12 mouse cellular contexts compared by ENCODE assay signal in the genomic region with DNA sequence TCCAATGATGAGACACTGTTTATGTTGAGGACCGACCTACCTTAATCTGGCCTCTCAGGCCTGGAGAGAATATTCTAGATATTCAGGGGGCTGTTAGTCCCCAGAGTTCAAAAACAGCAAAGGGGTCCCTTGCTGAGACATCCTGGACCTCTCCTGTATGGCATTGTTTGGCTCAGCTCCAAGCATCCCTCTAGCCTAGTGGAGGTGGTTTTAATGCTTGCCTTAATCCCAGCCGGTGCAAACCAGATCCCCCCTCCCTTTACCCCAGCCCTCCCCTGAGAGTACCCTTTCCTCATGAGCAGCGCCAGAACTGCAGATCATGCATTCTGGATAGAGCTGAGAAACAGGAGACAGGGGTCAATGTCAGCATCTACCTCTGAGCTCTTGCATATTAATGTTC. TPM values are rescaled to one million over a fixed set of nuclear protein-coding genes. Genes with fewer than 3 reads are reported as not detected.
DNase-seq lines count a peak whose midpoint lies in the region; ATAC-seq and TF ChIP-seq lines count a peak whose summit lies in the region.
"Had no signal": no experiment of that assay in that cellular context is flagged by ENCODE, and none has a peak within 500 bp of the region (broad histone marks: within the 10 kb centered on the region; RNA-seq: fewer than 3 reads in every experiment).

No protein-coding gene starts in this region.

- ATAC-seq in erythroblast, adult 5-6 weeks (replicated peaks; ENCODE audit: low FRiP score, poor library complexity, severe bottlenecking) = no peak
- no peak for ATAC-seq in hindbrain, embryonic 11.5 days (ENCODE audit: low FRiP score)
- no peak for ATAC-seq in midbrain, embryonic 11.5 days (ENCODE audit: low FRiP score)

- H3K9me3 ChIP-seq in erythroblast, embryonic 14.5 days (ENCODE audit: control insufficient read depth, low read length) = no peaks in the 10 kb centered on the region
- no peaks in the 10 kb centered on the region for H3K9me3 ChIP-seq in hindbrain, embryonic 11.5 days (ENCODE audit: control insufficient read depth, low read length)
- no peaks in the 10 kb centered on the region for H3K9me3 ChIP-seq in midbrain, embryonic 11.5 days (ENCODE audit: control insufficient read depth, low read length)
- H3K9me3 ChIP-seq: lung, embryonic 15.5 days had no signal

- H3K4me2 ChIP-seq in hindbrain, embryonic 11.5 days (replicated peaks; ENCODE audit: low read depth, low read length) = peak overlapping the region; percentile 74
- H3K4me2 ChIP-seq in midbrain, embryonic 11.5 days = peak overlapping the region; percentile 80

- peak; percentile 74 for DNase-seq in brain, embryonic 14.5 days (ENCODE audit: low read depth)
- no peak for DNase-seq in hindbrain, embryonic 11.5 days (ENCODE audit: low spot score)
- no peak for DNase-seq in midbrain, embryonic 11.5 days (ENCODE audit: low spot score, missing footprints)
- DNase-seq in cerebellum, adult 9-11 months = no peak
- DNase-seq in c-Kit-positive CD71-positive TER-119-positive erythroid progenitor cells, embryonic 14.5 days (ENCODE audit: low spot score) = no peak
- no peak for DNase-seq in thymus, adult 18-20 months
- DNase-seq: adrenal gland, postnatal 25 days; gastrocnemius, adult 2 months had no signal

- H3K36me3 ChIP-seq in erythroblast, embryonic 14.5 days (ENCODE audit: control insufficient read depth) = peaks cover 70% of the 10 kb centered on the region
- H3K36me3 ChIP-seq in hindbrain, embryonic 11.5 days (ENCODE audit: control insufficient read depth, insufficient read depth, low read length) = peaks cover 5% of the 10 kb centered on the region; the same call in 1 of the 2 replicates
- H3K36me3 ChIP-seq in midbrain, embryonic 11.5 days (ENCODE audit: control insufficient read depth, insufficient read depth, low read length) = 0 out of 2 replicates have a peak, but pooled peaks cover 5% of the 10 kb centered on the region

- no peak for TF ChIP-seq POLR2A in brain, embryonic 14.5 days (IDR thresholded peaks at IDR 0.05; ENCODE audit: borderline replicate concordance, extremely low read depth, insufficient read depth, insufficient read length, poor library complexity, severe bottlenecking)

- H3K4me1 ChIP-seq in erythroblast, embryonic 14.5 days (ENCODE audit: control insufficient read depth) = peaks cover 82% of the 10 kb centered on the region
- H3K4me1 ChIP-seq in hindbrain, embryonic 11.5 days (replicated peaks; ENCODE audit: control insufficient read depth, insufficient read depth, low read length) = 0 out of 2 replicates have a peak, but pooled peaks cover 5% of the 10 kb centered on the region
- peaks cover 28% of the 10 kb centered on the region for H3K4me1 ChIP-seq in midbrain, embryonic 11.5 days (ENCODE audit: control insufficient read depth, insufficient read depth, low read length)

- 49% methylated on average over 3 of the region's 3 CpGs for WGBS in hindbrain, embryonic 11.5 days
- 47% methylated on average over 3 of the region's 3 CpGs for WGBS in midbrain, embryonic 11.5 days

- H3K4me3 ChIP-seq in erythroblast, embryonic 14.5 days (replicated peaks) = peak overlapping the region; percentile 97
- H3K4me3 ChIP-seq in hindbrain, embryonic 11.5 days (ENCODE audit: low read depth, low read length) = no peak overlapping the region
- H3K4me3 ChIP-seq in midbrain, embryonic 11.5 days (ENCODE audit: low read depth, low read length) = no peak overlapping the region
- H3K4me3 ChIP-seq: gastrocnemius, adult 2 months; lung, embryonic 15.5 days had no signal

- H3K9ac ChIP-seq in hindbrain, embryonic 11.5 days (ENCODE audit: low read depth, low read length) = no peak overlapping the region
- peak overlapping the region; percentile 28; the same call in 1 of the 2 replicates for H3K9ac ChIP-seq in midbrain, embryonic 11.5 days (ENCODE audit: low read length)

- TF ChIP-seq CTCF in brain, embryonic 14.5 days (IDR thresholded peaks at IDR 0.05; ENCODE audit: borderline replicate concordance, extremely low read depth, insufficient read depth, insufficient read length) = no peak

- H3K27me3 ChIP-seq in erythroblast, embryonic 14.5 days (ENCODE audit: control insufficient read depth) = peaks cover 4% of the 10 kb centered on the region; the same call in 1 of the 2 replicates
- no peaks in the 10 kb centered on the region for H3K27me3 ChIP-seq in hindbrain, embryonic 11.5 days (ENCODE audit: control insufficient read depth, insufficient read depth, low read length)
- no peaks in the 10 kb centered on the region for H3K27me3 ChIP-seq in midbrain, embryonic 11.5 days (ENCODE audit: control insufficient read depth, insufficient read depth, low read length)
- H3K27me3 ChIP-seq: lung, embryonic 15.5 days had no signal

- no peak overlapping the region for H3K27ac ChIP-seq in hindbrain, embryonic 11.5 days (ENCODE audit: low read depth, low read length)
- H3K27ac ChIP-seq in midbrain, embryonic 11.5 days (ENCODE audit: low read depth, low read length) = no peak overlapping the region
- H3K27ac ChIP-seq: gastrocnemius, adult 2 months; lung, embryonic 15.5 days had no signal

RNA-seq across cellular contexts. Expression of a gene that starts 2.8 kb away (rescaled TPM):
- 123 and 135 TPM in 2 replicates for polyA plus RNA-seq in erythroblast, embryonic 14.5 days (2012)
- total RNA-seq in erythroblast, adult 5-6 weeks (2015; ENCODE audit: low replicate concordance) = 22.1 and 25.9 TPM in 2 replicates
- 32.0 and 47.1 TPM in 2 replicates for total RNA-seq in erythroblast, adult 5-6 weeks (2017; ENCODE audit: low replicate concordance)
- polyA plus RNA-seq in brain, embryonic 14.5 days (2012; rRNA removed) = 141 and 186 TPM in 2 replicates
- 46.1 and 47.6 TPM in 2 replicates for polyA plus RNA-seq in hindbrain, embryonic 11.5 days (2014; fragmentation: Nextera tagmentation; extraction: Ambion mirVana)
- 47.3 and 47.8 TPM in 2 replicates for polyA plus RNA-seq in midbrain, embryonic 11.5 days (2014; fragmentation: Nextera tagmentation; extraction: Ambion mirVana)

RNA-seq across cellular contexts. Expression of a gene that starts 21.7 kb away (rescaled TPM):
- polyA plus RNA-seq in erythroblast, embryonic 14.5 days (2012) = 29.1 and 31.4 TPM in 2 replicates
- 21.9 and 30.7 TPM in 2 replicates for total RNA-seq in erythroblast, adult 5-6 weeks (2015; ENCODE audit: low replicate concordance)
- 41.1 and 45.2 TPM in 2 replicates for total RNA-seq in erythroblast, adult 5-6 weeks (2017; ENCODE audit: low replicate concordance)
- 37.9 and 81.2 TPM in 2 replicates for polyA plus RNA-seq in brain, embryonic 14.5 days (2012; rRNA removed)
- 12.4 and 16.2 TPM in 2 replicates for polyA plus RNA-seq in hindbrain, embryonic 11.5 days (2014; fragmentation: Nextera tagmentation; extraction: Ambion mirVana)
- polyA plus RNA-seq in midbrain, embryonic 11.5 days (2014; fragmentation: Nextera tagmentation; extraction: Ambion mirVana) = 10.5 and 12.4 TPM in 2 replicates

RNA-seq across cellular contexts. Expression of a gene that starts 28.7 kb away (rescaled TPM):
- 4.0 and 7.2 TPM in 2 replicates for polyA plus RNA-seq in erythroblast, embryonic 14.5 days (2012)
- total RNA-seq in erythroblast, adult 5-6 weeks (2015; ENCODE audit: low replicate concordance) = 1.3 and 7.9 TPM in 2 replicates
- total RNA-seq in erythroblast, adult 5-6 weeks (2017; ENCODE audit: low replicate concordance) = 0.60 and 5.6 TPM in 2 replicates
- polyA plus RNA-seq in brain, embryonic 14.5 days (2012; rRNA removed) = 17.9 and 26.1 TPM in 2 replicates
- 12.5 and 13.0 TPM in 2 replicates for polyA plus RNA-seq in hindbrain, embryonic 11.5 days (2014; fragmentation: Nextera tagmentation; extraction: Ambion mirVana)
- polyA plus RNA-seq in midbrain, embryonic 11.5 days (2014; fragmentation: Nextera tagmentation; extraction: Ambion mirVana) = 12.6 and 13.3 TPM in 2 replicates

RNA-seq across cellular contexts. Expression of a gene that starts 36.4 kb away (rescaled TPM):
- polyA plus RNA-seq in erythroblast, embryonic 14.5 days (2012) = not detected in 2 replicates
- not detected in 2 replicates for total RNA-seq in erythroblast, adult 5-6 weeks (2015; ENCODE audit: low replicate concordance)
- total RNA-seq in erythroblast, adult 5-6 weeks (2017; ENCODE audit: low replicate concordance) = not detected in 2 replicates
- 0.25 and 0.73 TPM in 2 replicates for polyA plus RNA-seq in brain, embryonic 14.5 days (2012; rRNA removed)
- 0.11 and 0.29 TPM in 2 replicates for polyA plus RNA-seq in hindbrain, embryonic 11.5 days (2014; fragmentation: Nextera tagmentation; extraction: Ambion mirVana)
- not detected in 2 replicates for polyA plus RNA-seq in midbrain, embryonic 11.5 days (2014; fragmentation: Nextera tagmentation; extraction: Ambion mirVana)
- total RNA-seq: adrenal gland, postnatal 25 days; hematopoietic stem cell, adult 5-6 weeks had no signal

RNA-seq across cellular contexts. Expression of a gene that starts 45.1 kb away (rescaled TPM):
- polyA plus RNA-seq in erythroblast, embryonic 14.5 days (2012) = not detected in 2 replicates
- total RNA-seq in erythroblast, adult 5-6 weeks (2015; ENCODE audit: low replicate concordance) = not detected in 2 replicates
- total RNA-seq in erythroblast, adult 5-6 weeks (2017; ENCODE audit: low replicate concordance) = not detected in 2 replicates
- 0.09 TPM in 1 of 2 replicates, not detected in the other for polyA plus RNA-seq in brain, embryonic 14.5 days (2012; rRNA removed)
- not detected in 2 replicates for polyA plus RNA-seq in hindbrain, embryonic 11.5 days (2014; fragmentation: Nextera tagmentation; extraction: Ambion mirVana)
- not detected in 2 replicates for polyA plus RNA-seq in midbrain, embryonic 11.5 days (2014; fragmentation: Nextera tagmentation; extraction: Ambion mirVana)
- total RNA-seq: adrenal gland, postnatal 25 days; gastrocnemius, adult 2 months; hematopoietic stem cell, adult 5-6 weeks had no signal
- polyA plus RNA-seq: lung, embryonic 15.5 days had no signal
